Comparison of ENCODE assay signal across 12 mouse cellular contexts in genomic region chr11:86749776-86750423, GRCm38 (mm10). TPM values are rescaled to one million over a fixed set of nuclear protein-coding genes. Genes with fewer than 3 reads are reported as not detected.
DNase-seq lines count a peak whose midpoint lies in the region; ATAC-seq and TF ChIP-seq lines count a peak whose summit lies in the region.
"Had no signal": no experiment of that assay in that cellular context is flagged by ENCODE, and none has a peak within 500 bp of the region (broad histone marks: within the 10 kb centered on the region; RNA-seq: fewer than 3 reads in every experiment).

No protein-coding gene starts in this region.

- no peaks in the 10 kb centered on the region for H3K9me3 ChIP-seq in heart, embryonic 15.5 days (replicated peaks)
- H3K9me3 ChIP-seq in liver, embryonic 15.5 days (replicated peaks) = no peaks in the 10 kb centered on the region
- H3K9me3 ChIP-seq: limb, embryonic 13.5 days; megakaryocyte, embryonic 14.5 days had no signal

- no peak for DNase-seq in heart, adult 18-20 months
- DNase-seq in liver = no peak
- peak; percentile 37 for DNase-seq in cerebellum, adult 8-10 months
- DNase-seq in spleen, postnatal 10 days (ENCODE audit: low spot score in 2 of 2) = no peak
- DNase-seq: gastrocnemius, postnatal 25 days; retina, postnatal 1 day; thymus, postnatal 25 days had no signal

- peaks cover 55% of the 10 kb centered on the region for H3K4me1 ChIP-seq in heart, embryonic 15.5 days (replicated peaks)
- H3K4me1 ChIP-seq in liver, embryonic 15.5 days (replicated peaks) = peaks cover 87% of the 10 kb centered on the region

- no peak overlapping the region for H3K4me3 ChIP-seq in heart, embryonic 15.5 days
- no peak overlapping the region for H3K4me3 ChIP-seq in liver, embryonic 15.5 days (replicated peaks)
- no peak overlapping the region for H3K4me3 ChIP-seq in myocyte
- H3K4me3 ChIP-seq: limb, embryonic 13.5 days; megakaryocyte, embryonic 14.5 days had no signal

- peak overlapping the region; percentile 51 for H3K27ac ChIP-seq in heart, embryonic 15.5 days
- H3K27ac ChIP-seq in liver, embryonic 15.5 days (replicated peaks) = peak overlapping the region; percentile 48; the same call in 1 of the 2 replicates
- H3K27ac ChIP-seq: limb, embryonic 13.5 days had no signal

- no peak overlapping the region for H3ac ChIP-seq in myocyte (ENCODE audit: control insufficient read depth, insufficient read length)

- no peaks in the 10 kb centered on the region for H3K36me3 ChIP-seq in heart, embryonic 15.5 days
- H3K36me3 ChIP-seq in liver, embryonic 15.5 days (replicated peaks) = peaks cover 14% of the 10 kb centered on the region
- peaks cover 13% of the 10 kb centered on the region for H3K36me3 ChIP-seq in myocyte (ENCODE audit: control insufficient read depth, insufficient read depth)

- peak overlapping the region; percentile 25; the same call in 1 of the 2 replicates for H3K4me2 ChIP-seq in heart, embryonic 15.5 days
- no peak overlapping the region for H3K4me2 ChIP-seq in liver, embryonic 15.5 days
- H3K4me2 ChIP-seq in myocyte (ENCODE audit: low read depth) = peak overlapping the region; percentile 8
- H3K4me2 ChIP-seq: limb, embryonic 13.5 days had no signal

- peaks cover 100% of the 10 kb centered on the region for H3K79me2 ChIP-seq in myocyte (ENCODE audit: control insufficient read depth, insufficient read depth)

- no peak overlapping the region for H3K9ac ChIP-seq in heart, embryonic 15.5 days
- H3K9ac ChIP-seq in liver, embryonic 15.5 days = no peak overlapping the region
- H3K9ac ChIP-seq: limb, embryonic 13.5 days had no signal

- no peaks in the 10 kb centered on the region for H3K27me3 ChIP-seq in heart, embryonic 15.5 days
- no peaks in the 10 kb centered on the region for H3K27me3 ChIP-seq in liver, embryonic 15.5 days
- no peaks in the 10 kb centered on the region for H3K27me3 ChIP-seq in myocyte (ENCODE audit: control insufficient read depth, insufficient read depth, insufficient read length)
- H3K27me3 ChIP-seq: limb, embryonic 13.5 days; megakaryocyte, embryonic 14.5 days had no signal

- no peak for TF ChIP-seq POLR2A in myocyte (IDR thresholded peaks at IDR 0.05; ENCODE audit: insufficient read length, low read depth)

- 61% methylated on average over 3 of the region's 3 CpGs for WGBS in heart, embryonic 15.5 days
- 86% methylated on average over 3 of the region's 3 CpGs for WGBS in liver, embryonic 15.5 days (ENCODE audit: insufficient replicate concordance)

- no peak for ATAC-seq in heart, embryonic 15.5 days (replicated peaks; ENCODE audit: insufficient number of reproducible peaks, insufficient read depth, low FRiP score, low read depth)
- no peak for ATAC-seq in liver, embryonic 15.5 days (ENCODE audit: insufficient read depth)

TF ChIP-seq in myocyte, 11 proteins besides CTCF, POLR2A, EP300 and RAD21:
- TF ChIP-seq USF1 (IDR thresholded peaks at IDR 0.05; ENCODE audit: low read depth) (no peak), REST (IDR thresholded peaks at IDR 0.05; ENCODE audit: insufficient read depth, insufficient read length) (no peak), E2F4 (IDR thresholded peaks at IDR 0.05; ENCODE audit: insufficient read depth) (no peak), TCF12 (IDR thresholded peaks at IDR 0.05; ENCODE audit: insufficient read depth, poor library complexity, severe bottlenecking) (no peak)

RNA-seq across cellular contexts. Expression of gene Cltc, which starts 7.5 kb away (rescaled TPM):
- polyA plus RNA-seq in heart, embryonic 15.5 days (2015; fragmentation: Nextera tagmentation; extraction: Ambion mirVana) = 103 and 118 TPM in 2 replicates
- total RNA-seq in heart, adult 18-20 months (2021) = 100 to 1,000 TPM; 138 to 157 TPM
- 79.4 and 91.3 TPM in 2 replicates for polyA plus RNA-seq in liver, embryonic 15.5 days (2015; fragmentation: Nextera tagmentation; extraction: Ambion mirVana)
- polyA plus RNA-seq in myocyte (2012; fragmentation: generic; extraction: Trizol) = 86.1 TPM

RNA-seq across cellular contexts. Expression of gene Dhx40, which starts 57.6 kb away (rescaled TPM):
- polyA plus RNA-seq in heart, embryonic 15.5 days (2015; fragmentation: Nextera tagmentation; extraction: Ambion mirVana) = 13.7 and 15.5 TPM in 2 replicates
- 10 to 100 TPM; 15.0 to 16.8 TPM for total RNA-seq in heart, adult 18-20 months (2021)
- polyA plus RNA-seq in liver, embryonic 15.5 days (2015; fragmentation: Nextera tagmentation; extraction: Ambion mirVana) = 8.8 and 9.3 TPM in 2 replicates
- 12.5 TPM for polyA plus RNA-seq in myocyte (2012; fragmentation: generic; extraction: Trizol)
